Mouse (Mus musculus) bone marrow macrophage, adult 2 months (primary cell): ENCODE results near the gene Gcm1.

Source experiments
- CTCF ChIP-seq: IDR thresholded peaks from 2 replicates; pipeline ENCODE4 v1.5.1; 2012; ENCODE audit warnings: low read depth, mild to moderate bottlenecking, low read length, moderate library complexity
- POLR2A ChIP-seq: IDR thresholded peaks from 2 replicates; pipeline ENCODE4 v1.6.1; 2012; ENCODE audit warnings: mild to moderate bottlenecking, low read depth, low read length, borderline replicate concordance

- no peak for TF ChIP-seq CTCF
- TF ChIP-seq POLR2A, result no peak
Observed at GRCm38 (mm10) chr9:78104973-78105372, 53.2 kb downstream of the Gcm1 start.
